Mouse (Mus musculus): Measurements from ENCODE around the gene Rabl2. TPM values are rescaled to one million over a fixed set of nuclear protein-coding genes. Genes with fewer than 3 reads are reported as not detected.

Rabl2 gene
- polyA plus RNA-seq, 1 experiment: 24.3 TPM

GRCm38 (mm10) chr15:89548837-89549236 lies 42.9 kb downstream of the Rabl2 start:
- Histone ChIP-seq H3K27me3 (ENCODE audit: control insufficient read depth, insufficient read depth, insufficient read length) (peaks cover 26% of the 10 kb centered on the region), H3K36me3 (ENCODE audit: control insufficient read depth, insufficient read depth) (no peaks in the 10 kb centered on the region), H3K4me3 (ENCODE audit: insufficient read depth, poor library complexity, severe bottlenecking) (no peak overlapping the region), H3K79me2 (ENCODE audit: control insufficient read depth, insufficient read depth) (no peaks in the 10 kb centered on the region), H3ac (ENCODE audit: control insufficient read depth, insufficient read length, low read depth) (no peak overlapping the region), H3K79me3 (ENCODE audit: low read depth) (no peaks in the 10 kb centered on the region)
- no peak for TF ChIP-seq CEBPB (IDR thresholded peaks at IDR 0.05; ENCODE audit: low read depth)
- no peak for TF ChIP-seq MYOG (IDR thresholded peaks at IDR 0.05; ENCODE audit: control insufficient read depth, extremely low read depth, insufficient read length)
- TF ChIP-seq USF1 (IDR thresholded peaks at IDR 0.05; ENCODE audit: low read depth): no peak
- no peak for TF ChIP-seq MYOD1 (IDR thresholded peaks at IDR 0.05; ENCODE audit: control insufficient read depth, insufficient read length, low read depth)
- TF ChIP-seq FOSL1 (IDR thresholded peaks at IDR 0.05; ENCODE audit: insufficient read depth, low read length, poor library complexity, severe bottlenecking): no peak
- TF ChIP-seq MAX (IDR thresholded peaks at IDR 0.05): no peak
- no peak for TF ChIP-seq CTCF (IDR thresholded peaks at IDR 0.05; ENCODE audit: control insufficient read depth, insufficient read depth, insufficient read length)

GRCm38 (mm10) chr15:89547824-89548601 lies 43.7 kb downstream of the Rabl2 start:
- no peak overlapping the region for H3ac ChIP-seq (ENCODE audit: control insufficient read depth, insufficient read length, low read depth)
- no peaks in the 10 kb centered on the region for H3K79me3 ChIP-seq (ENCODE audit: low read depth)
- H3K79me2 ChIP-seq (ENCODE audit: control insufficient read depth, insufficient read depth): no peaks in the 10 kb centered on the region
- no peaks in the 10 kb centered on the region for H3K36me3 ChIP-seq (ENCODE audit: control insufficient read depth, insufficient read depth)
- H3K27me3 ChIP-seq (ENCODE audit: control insufficient read depth, insufficient read depth, insufficient read length): peaks cover 26% of the 10 kb centered on the region
- H3K4me3 ChIP-seq (ENCODE audit: insufficient read depth, poor library complexity, severe bottlenecking): no peak overlapping the region
- no peak for TF ChIP-seq MYOG (IDR thresholded peaks at IDR 0.05; ENCODE audit: control insufficient read depth, extremely low read depth, insufficient read length)
- no peak for TF ChIP-seq CEBPB (IDR thresholded peaks at IDR 0.05; ENCODE audit: low read depth)
- no peak for TF ChIP-seq MYOD1 (IDR thresholded peaks at IDR 0.05; ENCODE audit: control insufficient read depth, insufficient read length, low read depth)
- no peak for TF ChIP-seq FOSL1 (IDR thresholded peaks at IDR 0.05; ENCODE audit: insufficient read depth, low read length, poor library complexity, severe bottlenecking)
- TF ChIP-seq USF1 (IDR thresholded peaks at IDR 0.05; ENCODE audit: low read depth): no peak
- TF ChIP-seq CTCF (IDR thresholded peaks at IDR 0.05; ENCODE audit: control insufficient read depth, insufficient read depth, insufficient read length): no peak
- no peak for TF ChIP-seq MAX (IDR thresholded peaks at IDR 0.05)

- Histone ChIP-seq H3K79me2 (ENCODE audit: control insufficient read depth, insufficient read depth) (no peaks in the 10 kb centered on the region), H3K27me3 (ENCODE audit: control insufficient read depth, insufficient read depth, insufficient read length) (peaks cover 26% of the 10 kb centered on the region), H3K4me3 (ENCODE audit: insufficient read depth, poor library complexity, severe bottlenecking) (no peak overlapping the region), H3K79me3 (ENCODE audit: low read depth) (no peaks in the 10 kb centered on the region), H3K36me3 (ENCODE audit: control insufficient read depth, insufficient read depth) (no peaks in the 10 kb centered on the region), H3ac (ENCODE audit: control insufficient read depth, insufficient read length, low read depth) (no peak overlapping the region)
- no peak for TF ChIP-seq USF1 (IDR thresholded peaks at IDR 0.05; ENCODE audit: low read depth)
- TF ChIP-seq MYOD1 (IDR thresholded peaks at IDR 0.05; ENCODE audit: control insufficient read depth, insufficient read length, low read depth): no peak
- TF ChIP-seq FOSL1 (IDR thresholded peaks at IDR 0.05; ENCODE audit: insufficient read depth, low read length, poor library complexity, severe bottlenecking): no peak
- no peak for TF ChIP-seq CEBPB (IDR thresholded peaks at IDR 0.05; ENCODE audit: low read depth)
- no peak for TF ChIP-seq MAX (IDR thresholded peaks at IDR 0.05)
- no peak for TF ChIP-seq CTCF (IDR thresholded peaks at IDR 0.05; ENCODE audit: control insufficient read depth, insufficient read depth, insufficient read length)
- no peak for TF ChIP-seq MYOG (IDR thresholded peaks at IDR 0.05; ENCODE audit: control insufficient read depth, extremely low read depth, insufficient read length)
Measured at GRCm38 (mm10) chr15:89547321-89547720, 44.4 kb downstream of the Rabl2 start.

- Histone ChIP-seq H3K79me2 (ENCODE audit: control insufficient read depth, insufficient read depth) (no peaks in the 10 kb centered on the region), H3ac (ENCODE audit: control insufficient read depth, insufficient read length, low read depth) (no peak overlapping the region), H3K79me3 (ENCODE audit: low read depth) (no peaks in the 10 kb centered on the region), H3K4me3 (ENCODE audit: insufficient read depth, poor library complexity, severe bottlenecking) (no peak overlapping the region), H3K36me3 (ENCODE audit: control insufficient read depth, insufficient read depth) (no peaks in the 10 kb centered on the region), H3K27me3 (ENCODE audit: control insufficient read depth, insufficient read depth, insufficient read length) (peaks cover 26% of the 10 kb centered on the region)
- no peak for TF ChIP-seq CEBPB (IDR thresholded peaks at IDR 0.05; ENCODE audit: low read depth)
- no peak for TF ChIP-seq FOSL1 (IDR thresholded peaks at IDR 0.05; ENCODE audit: insufficient read depth, low read length, poor library complexity, severe bottlenecking)
- TF ChIP-seq MAX (IDR thresholded peaks at IDR 0.05): no peak
- TF ChIP-seq USF1 (IDR thresholded peaks at IDR 0.05; ENCODE audit: low read depth): no peak
- no peak for TF ChIP-seq MYOG (IDR thresholded peaks at IDR 0.05; ENCODE audit: control insufficient read depth, extremely low read depth, insufficient read length)
- no peak for TF ChIP-seq MYOD1 (IDR thresholded peaks at IDR 0.05; ENCODE audit: control insufficient read depth, insufficient read length, low read depth)
- no peak for TF ChIP-seq CTCF (IDR thresholded peaks at IDR 0.05; ENCODE audit: control insufficient read depth, insufficient read depth, insufficient read length)
Measured at GRCm38 (mm10) chr15:89544171-89544570, 47.6 kb downstream of the Rabl2 start.

GRCm38 (mm10) chr15:89533843-89534207 lies 57.9 kb downstream of the Rabl2 start:
- H3K36me3 ChIP-seq (ENCODE audit: control insufficient read depth, insufficient read depth): no peaks in the 10 kb centered on the region
- TF ChIP-seq MYOG (IDR thresholded peaks at IDR 0.05; ENCODE audit: control insufficient read depth, extremely low read depth, insufficient read length) (no peak), CEBPB (IDR thresholded peaks at IDR 0.05; ENCODE audit: low read depth) (no peak), CTCF (IDR thresholded peaks at IDR 0.05; ENCODE audit: control insufficient read depth, insufficient read depth, insufficient read length) (no peak), USF1 (IDR thresholded peaks at IDR 0.05; ENCODE audit: low read depth) (no peak), MYOD1 (IDR thresholded peaks at IDR 0.05; ENCODE audit: control insufficient read depth, insufficient read length, low read depth) (no peak), MAX (IDR thresholded peaks at IDR 0.05) (no peak), FOSL1 (IDR thresholded peaks at IDR 0.05; ENCODE audit: insufficient read depth, low read length, poor library complexity, severe bottlenecking) (no peak)
- H3K4me3 ChIP-seq (ENCODE audit: insufficient read depth, poor library complexity, severe bottlenecking): no peak overlapping the region
- no peak overlapping the region for H3ac ChIP-seq (ENCODE audit: control insufficient read depth, insufficient read length, low read depth)
- no peaks in the 10 kb centered on the region for H3K79me2 ChIP-seq (ENCODE audit: control insufficient read depth, insufficient read depth)
- H3K79me3 ChIP-seq (ENCODE audit: low read depth): no peaks in the 10 kb centered on the region
- H3K27me3 ChIP-seq (ENCODE audit: control insufficient read depth, insufficient read depth, insufficient read length): peaks cover 49% of the 10 kb centered on the region

Data from C2C12 (cell line).